9 mouse cellular contexts compared by ENCODE assay signal in genomic region chr19:45813801-45814200, GRCm38 (mm10). TPM values are rescaled to one million over a fixed set of nuclear protein-coding genes. Genes with fewer than 3 reads are reported as not detected.
DNase-seq lines count a peak whose midpoint lies in the region; ATAC-seq lines count a peak whose summit lies in the region.
"Had no signal": no experiment of that assay in that cellular context is flagged by ENCODE, and none has a peak within 500 bp of the region (broad histone marks: within the 10 kb centered on the region; RNA-seq: fewer than 3 reads in every experiment).

No protein-coding gene starts in this region.

- H3K4me2 ChIP-seq in heart, embryonic 11.5 days, result no peak overlapping the region
- H3K4me2 ChIP-seq in limb, embryonic 11.5 days (ENCODE audit: low read depth, severe bottlenecking), result no peak overlapping the region

- peaks cover 22% of the 10 kb centered on the region for H3K4me1 ChIP-seq in heart, embryonic 11.5 days (ENCODE audit: control insufficient read depth, insufficient read depth, low read length)
- peaks cover 31% of the 10 kb centered on the region for H3K4me1 ChIP-seq in limb, embryonic 11.5 days (ENCODE audit: control insufficient read depth, insufficient read depth, low read length)

- DNase-seq in heart, postnatal 4 days, result peak; percentile 39
- peak; percentile 57 for DNase-seq in 416B (ENCODE audit: low read depth)
- DNase-seq in adipocyte (ENCODE audit: low spot score), result peak; percentile 21
- peak; percentile 82 for DNase-seq in limb, embryonic 11.5 days (ENCODE audit: low spot score)
- no peak for DNase-seq in urinary bladder, postnatal 25 days (ENCODE audit: low spot score)
- DNase-seq in cerebellum, postnatal 25 days, result no peak
- no peak for DNase-seq in left cerebral cortex, postnatal 25 days (ENCODE audit: low spot score in 2 of 2)

- H3K9ac ChIP-seq in heart, embryonic 11.5 days (ENCODE audit: low read depth, low read length), result no peak overlapping the region
- H3K9ac ChIP-seq in limb, embryonic 11.5 days (ENCODE audit: low read length), result no peak overlapping the region
- H3K9ac ChIP-seq: midbrain, embryonic 15.5 days had no signal

- H3K4me3 ChIP-seq in heart, embryonic 11.5 days (ENCODE audit: low read depth, low read length), result no peak overlapping the region
- no peak overlapping the region for H3K4me3 ChIP-seq in limb, embryonic 11.5 days (ENCODE audit: low read depth, low read length)
- H3K4me3 ChIP-seq: midbrain, embryonic 15.5 days had no signal

- intact Hi-C loops in left cerebral cortex, postnatal 25 days (cut with DNase I), result loop anchor here (1.0 to 2.0 kb wide), 2 partner anchors 140 to 201 kb away; no protein-coding TSS in a partner anchor

- no peak overlapping the region for H3K27ac ChIP-seq in heart, embryonic 11.5 days (ENCODE audit: low read depth, low read length)
- H3K27ac ChIP-seq in limb, embryonic 11.5 days (replicated peaks; ENCODE audit: low read depth, low read length), result no peak overlapping the region

- ATAC-seq in heart, embryonic 11.5 days (replicated peaks; ENCODE audit: insufficient number of reproducible peaks, low FRiP score, low TSS enrichment), result no peak
- no peak for ATAC-seq in limb, embryonic 11.5 days (ENCODE audit: insufficient number of reproducible peaks, low FRiP score, low TSS enrichment, low read depth)

- peaks cover 3% of the 10 kb centered on the region; the same call in 1 of the 2 replicates for H3K36me3 ChIP-seq in heart, embryonic 11.5 days (ENCODE audit: control insufficient read depth, insufficient read depth, low read length)
- H3K36me3 ChIP-seq in limb, embryonic 11.5 days (ENCODE audit: control insufficient read depth, insufficient read depth, low read length), result peaks cover 2% of the 10 kb centered on the region; the same call in 1 of the 2 replicates
- H3K36me3 ChIP-seq: midbrain, embryonic 15.5 days had no signal

- 8% methylated on average over 12 of the region's 12 CpGs for WGBS in heart, embryonic 11.5 days (ENCODE audit: insufficient replicate concordance)
- 13% methylated on average over 12 of the region's 12 CpGs for WGBS in limb, embryonic 11.5 days

- no peaks in the 10 kb centered on the region for H3K9me3 ChIP-seq in heart, embryonic 11.5 days (replicated peaks; ENCODE audit: control insufficient read depth, low read length)
- H3K9me3 ChIP-seq in limb, embryonic 11.5 days (ENCODE audit: control insufficient read depth, low read length), result no peaks in the 10 kb centered on the region
- H3K9me3 ChIP-seq: midbrain, embryonic 15.5 days had no signal

- peaks cover 28% of the 10 kb centered on the region for H3K27me3 ChIP-seq in heart, embryonic 11.5 days (ENCODE audit: control insufficient read depth, insufficient read depth, low read length)
- peaks cover 3% of the 10 kb centered on the region for H3K27me3 ChIP-seq in limb, embryonic 11.5 days (ENCODE audit: control insufficient read depth, insufficient read depth, low read length)
- H3K27me3 ChIP-seq: midbrain, embryonic 15.5 days had no signal

RNA-seq across cellular contexts. Expression of gene Kcnip2, which starts 2.1 kb away (rescaled TPM):
- total RNA-seq in heart, postnatal 4 days (2021), result 10 to 100 TPM; 69.8 to 85.1 TPM
- polyA plus RNA-seq in heart, embryonic 11.5 days (2014; fragmentation: Nextera tagmentation; extraction: Ambion mirVana), result 0.45 and 0.66 TPM in 2 replicates
- polyA plus RNA-seq in limb, embryonic 11.5 days (2014; fragmentation: Nextera tagmentation; extraction: Ambion mirVana), result 0.28 and 0.67 TPM in 2 replicates
- 100 to 1,000 TPM; 141 to 165 TPM for total RNA-seq in left cerebral cortex, postnatal 25 days (2021)

RNA-seq across cellular contexts. Expression of gene Mgea5, which starts 30.2 kb away (rescaled TPM):
- total RNA-seq in heart, postnatal 4 days (2021), result 10 to 100 TPM; 82.8 to 89.2 TPM
- polyA plus RNA-seq in heart, embryonic 11.5 days (2014; fragmentation: Nextera tagmentation; extraction: Ambion mirVana), result 40.2 and 48.3 TPM in 2 replicates
- polyA plus RNA-seq in limb, embryonic 11.5 days (2014; fragmentation: Nextera tagmentation; extraction: Ambion mirVana), result 65.5 and 75.1 TPM in 2 replicates
- 100 to 1,000 TPM; 159 to 160 TPM for total RNA-seq in left cerebral cortex, postnatal 25 days (2021)

Comparison
In these comparisons a context has a peak if more than half of its experiments do, and no peak if none do; other contexts are left out.
1. DNase-seq: peak in heart, postnatal 4 days (single experiment), 416B (single experiment), adipocyte (single experiment) and limb, embryonic 11.5 days (single experiment); none in urinary bladder, postnatal 25 days (single experiment), cerebellum, postnatal 25 days (0 of 2) and left cerebral cortex, postnatal 25 days (0 of 2).